Comparison of ENCODE assay signal across 15 mouse cellular contexts in genomic region chr3:153567512-153567911, GRCm38 (mm10).
DNase-seq lines count a peak whose midpoint lies in the region; ATAC-seq and TF ChIP-seq lines count a peak whose summit lies in the region.
"Had no signal": no experiment of that assay in that cellular context is flagged by ENCODE, and none has a peak within 500 bp of the region (broad histone marks: within the 10 kb centered on the region; RNA-seq: fewer than 3 reads in every experiment).

No protein-coding gene starts in this region.

- no peak for TF ChIP-seq POLR2A in CH12.LX (IDR thresholded peaks at IDR 0.05; ENCODE audit: low read depth, low read length)

- TF ChIP-seq CTCF in forebrain, postnatal 0 days (IDR thresholded peaks at IDR 0.05; ENCODE audit: low read depth): no peak
- no peak for TF ChIP-seq CTCF in CH12.LX (conservative IDR thresholded peaks at IDR 0.05 in 1 of 2, IDR thresholded peaks at IDR 0.05 in 1 of 2; ENCODE audit: low read depth in 2 of 2, low read length in 2 of 2)
- TF ChIP-seq CTCF in lung, postnatal 0 days (IDR thresholded peaks at IDR 0.05): no peak

- no peaks in the 10 kb centered on the region for H3K36me3 ChIP-seq in forebrain, postnatal 0 days (ENCODE audit: insufficient read depth)
- no peaks in the 10 kb centered on the region for H3K36me3 ChIP-seq in forebrain, embryonic 11.5 days (ENCODE audit: control insufficient read depth, insufficient read depth, low read length)
- no peaks in the 10 kb centered on the region for H3K36me3 ChIP-seq in CH12.LX (replicated peaks in 1 of 2; ENCODE audit: control insufficient read depth in 1 of 2, insufficient read depth in 1 of 2, low read length in 1 of 2)
- no peaks in the 10 kb centered on the region for H3K36me3 ChIP-seq in lung, postnatal 0 days (ENCODE audit: insufficient read depth, low read length)
- H3K36me3 ChIP-seq: embryonic facial prominence, embryonic 13.5 days; forebrain, embryonic 12.5 days; hindbrain, embryonic 12.5 days; limb, embryonic 15.5 days had no signal

- no peak for TF ChIP-seq RAD21 in CH12.LX (IDR thresholded peaks at IDR 0.05; ENCODE audit: low read depth, low read length)

- H3K9me3 ChIP-seq in forebrain, postnatal 0 days (ENCODE audit: low read length): no peaks in the 10 kb centered on the region
- H3K9me3 ChIP-seq in forebrain, embryonic 11.5 days (ENCODE audit: control insufficient read depth, low read length): no peaks in the 10 kb centered on the region
- no peaks in the 10 kb centered on the region for H3K9me3 ChIP-seq in CH12.LX (replicated peaks; ENCODE audit: low read length)
- H3K9me3 ChIP-seq in lung, postnatal 0 days (ENCODE audit: low read length): no peaks in the 10 kb centered on the region
- H3K9me3 ChIP-seq: embryonic facial prominence, embryonic 13.5 days; forebrain, embryonic 12.5 days; hindbrain, embryonic 12.5 days; limb, embryonic 15.5 days had no signal

- ATAC-seq in forebrain, postnatal 0 days: peak; percentile 9; the same call in 1 of the 2 replicates
- no peak for ATAC-seq in forebrain, embryonic 11.5 days (replicated peaks; ENCODE audit: low FRiP score)
- peak; percentile 30; the same call in 1 of the 2 replicates for ATAC-seq in lung, postnatal 0 days

- in situ Hi-C loops in CH12.LX (cut with MboI; ENCODE audit: low pct_ligation_motif_present, low pct_unique_long_range_greater_than_20kb, low sequenced_read_pairs): no loop called here

- 74% methylated on average over 4 of the region's 4 CpGs for WGBS in forebrain, postnatal 0 days
- 95% methylated on average over 4 of the region's 4 CpGs for WGBS in forebrain, embryonic 11.5 days
- WGBS in lung, postnatal 0 days: 52% methylated on average over 4 of the region's 4 CpGs

- no peak overlapping the region for H3K4me2 ChIP-seq in forebrain, postnatal 0 days (ENCODE audit: low read depth)
- H3K4me2 ChIP-seq in forebrain, embryonic 11.5 days (ENCODE audit: low read depth, low read length, severe bottlenecking): no peak overlapping the region
- H3K4me2 ChIP-seq in CH12.LX (ENCODE audit: insufficient read depth, low read depth, poor library complexity, severe bottlenecking): no peak overlapping the region
- no peak overlapping the region for H3K4me2 ChIP-seq in lung, postnatal 0 days (replicated peaks; ENCODE audit: low read depth, low read length)
- H3K4me2 ChIP-seq: embryonic facial prominence, embryonic 13.5 days; forebrain, embryonic 12.5 days; heart, embryonic 11.5 days; hindbrain, embryonic 12.5 days; limb, embryonic 15.5 days had no signal

- H3K4me3 ChIP-seq in forebrain, postnatal 0 days (ENCODE audit: low read depth, low read length): no peak overlapping the region
- H3K4me3 ChIP-seq in forebrain, embryonic 11.5 days (ENCODE audit: low read depth, low read length): no peak overlapping the region
- no peak overlapping the region for H3K4me3 ChIP-seq in CH12.LX (replicated peaks in 1 of 3; ENCODE audit: low read depth in 2 of 3, low read length in 2 of 3, poor library complexity in 1 of 3)
- H3K4me3 ChIP-seq in lung, postnatal 0 days (ENCODE audit: low read depth, low read length): no peak overlapping the region
- H3K4me3 ChIP-seq: embryonic facial prominence, embryonic 13.5 days; forebrain, embryonic 12.5 days; hindbrain, embryonic 12.5 days; left cerebral cortex, adult 2 months; limb, embryonic 15.5 days had no signal

- peaks cover 6% of the 10 kb centered on the region; the same call in 1 of the 2 replicates for H3K4me1 ChIP-seq in forebrain, postnatal 0 days (ENCODE audit: insufficient read depth)
- no peaks in the 10 kb centered on the region for H3K4me1 ChIP-seq in forebrain, embryonic 11.5 days (replicated peaks; ENCODE audit: control insufficient read depth, insufficient read depth, low read length)
- H3K4me1 ChIP-seq in CH12.LX (ENCODE audit: control insufficient read depth in 1 of 2, insufficient read depth in 2 of 2): peaks cover 19 to 37% of the 10 kb centered on the region in 2 experiments
- H3K4me1 ChIP-seq in lung, postnatal 0 days (ENCODE audit: insufficient read depth, low read depth, low read length): peaks cover 6% of the 10 kb centered on the region; the same call in 1 of the 2 replicates

- no peak overlapping the region for H3K9ac ChIP-seq in forebrain, postnatal 0 days
- H3K9ac ChIP-seq in forebrain, embryonic 11.5 days (ENCODE audit: low read length): no peak overlapping the region
- H3K9ac ChIP-seq in CH12.LX (ENCODE audit: insufficient read depth, low read depth): no peak overlapping the region
- H3K9ac ChIP-seq in lung, postnatal 0 days (replicated peaks; ENCODE audit: low read depth): no peak overlapping the region
- H3K9ac ChIP-seq: embryonic facial prominence, embryonic 13.5 days; forebrain, embryonic 12.5 days; hindbrain, embryonic 12.5 days; limb, embryonic 15.5 days had no signal

- no peaks in the 10 kb centered on the region for H3K79me2 ChIP-seq in CH12.LX (replicated peaks; ENCODE audit: control insufficient read depth, extremely low read depth, insufficient read depth, poor library complexity, severe bottlenecking)

- dilution Hi-C loops in CH12.LX (cut with MboI; ENCODE audit: extremely low pct_ligation_motif_present, extremely low pct_unique_long_range_greater_than_20kb, low sequenced_read_pairs): no loop called here

- H3K27ac ChIP-seq in forebrain, postnatal 0 days (ENCODE audit: low read depth, low read length): no peak overlapping the region
- no peak overlapping the region for H3K27ac ChIP-seq in forebrain, embryonic 11.5 days (ENCODE audit: low read depth, low read length)
- H3K27ac ChIP-seq in CH12.LX (ENCODE audit: insufficient read depth, low read depth): no peak overlapping the region
- H3K27ac ChIP-seq in lung, postnatal 0 days (ENCODE audit: low read length): no peak overlapping the region
- H3K27ac ChIP-seq: embryonic facial prominence, embryonic 13.5 days; forebrain, embryonic 12.5 days; hindbrain, embryonic 12.5 days; left cerebral cortex, adult 2 months; limb, embryonic 15.5 days had no signal

- no peaks in the 10 kb centered on the region for H3K27me3 ChIP-seq in forebrain, postnatal 0 days (ENCODE audit: insufficient read depth, low read length)
- no peaks in the 10 kb centered on the region for H3K27me3 ChIP-seq in forebrain, embryonic 11.5 days (ENCODE audit: control insufficient read depth, insufficient read depth, low read length)
- no peaks in the 10 kb centered on the region for H3K27me3 ChIP-seq in CH12.LX (replicated peaks)
- no peaks in the 10 kb centered on the region for H3K27me3 ChIP-seq in lung, postnatal 0 days (replicated peaks; ENCODE audit: insufficient read depth, low read length)
- H3K27me3 ChIP-seq: embryonic facial prominence, embryonic 13.5 days; forebrain, embryonic 12.5 days; hindbrain, embryonic 12.5 days; limb, embryonic 15.5 days had no signal

- intact Hi-C loops in left cerebral cortex, postnatal 4 days (cut with DNase I): loop anchor here (10.0 kb wide), 1 partner anchor 803 kb away; no protein-coding TSS in a partner anchor

- DNase-seq in forebrain, postnatal 0 days: no peak
- no peak for DNase-seq in forebrain, embryonic 11.5 days (ENCODE audit: low spot score)
- DNase-seq in left cerebral cortex, postnatal 4 days: peak; percentile 53
- no peak for DNase-seq in left cerebral cortex, adult 8-10 months (ENCODE audit: low spot score in 2 of 2)
- DNase-seq in CH12.LX (ENCODE audit: extremely low read depth): peak; percentile 66
- DNase-seq in lung, postnatal 0 days (ENCODE audit: low spot score): no peak
- no peak for DNase-seq in urinary bladder, adult 18-20 months (ENCODE audit: low spot score in 2 of 2)
- DNase-seq: cerebellum, postnatal 36 days; kidney, adult 8-10 months had no signal

- TF ChIP-seq EP300 in CH12.LX (IDR thresholded peaks at IDR 0.05; ENCODE audit: low read length): no peak
- no peak for TF ChIP-seq EP300 in lung, postnatal 0 days (IDR thresholded peaks at IDR 0.05)

TF ChIP-seq in CH12.LX, 34 proteins besides CTCF, POLR2A, EP300 and RAD21:
- TF ChIP-seq NELFE (IDR thresholded peaks at IDR 0.05; ENCODE audit: low read depth, low read length): no peak
- no peak for TF ChIP-seq ETS1 (conservative IDR thresholded peaks at IDR 0.05; ENCODE audit: low read depth, low read length)
- 0 out of 2 replicates have a peak, but pooled peaks have one; percentile 39 for TF ChIP-seq CHD2 (IDR thresholded peaks at IDR 0.05; ENCODE audit: low read length)

Comparison
In these comparisons a context has a peak if more than half of its experiments do, and no peak if none do; other contexts are left out.
1. DNase-seq: peak in left cerebral cortex, postnatal 4 days (single experiment) and CH12.LX (single experiment); none in forebrain, postnatal 0 days (single experiment), forebrain, embryonic 11.5 days (single experiment), left cerebral cortex, adult 8-10 months (0 of 2), lung, postnatal 0 days (single experiment) and urinary bladder, adult 18-20 months (0 of 2).